Mouse (Mus musculus): ENCODE data around the gene Sdk1. TPM values are rescaled to one million over a fixed set of nuclear protein-coding genes. Genes with fewer than 3 reads are reported as not detected.

Sdk1 gene
- polyA plus RNA-seq, 1 experiment from 2014 or later: 1.7 TPM

DNA sequence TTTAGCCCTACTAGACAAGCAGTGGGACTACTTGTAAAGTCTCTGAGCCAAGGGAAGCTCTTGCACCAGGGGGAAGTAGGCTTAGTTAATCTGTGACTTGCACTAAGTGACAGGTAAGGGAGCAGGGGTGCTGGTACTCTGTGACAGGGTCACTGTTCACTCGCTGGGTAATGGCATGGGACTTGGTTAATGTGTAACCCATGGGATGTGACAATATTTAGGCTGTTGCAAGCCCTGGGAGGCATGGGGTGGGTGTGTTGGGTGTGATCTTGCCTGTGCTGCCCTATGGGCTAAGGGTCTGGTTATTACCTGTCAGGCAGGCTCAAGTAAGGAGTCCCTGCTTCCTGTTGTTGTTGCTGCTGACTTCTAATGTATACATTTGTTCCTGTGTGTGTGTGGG is 616.5 kb downstream of the Sdk1 start:
- WGBS: 67% methylated on average over 1 of the region's 1 CpGs
- Histone ChIP-seq H3K9ac (ENCODE audit: low read depth, low read length) (no peak overlapping the region), H3K4me2 (ENCODE audit: low read depth, low read length) (no peak overlapping the region), H3K36me3 (ENCODE audit: control insufficient read depth, insufficient read depth, low read length) (no peaks in the 10 kb centered on the region), H3K4me1 (ENCODE audit: control insufficient read depth, insufficient read depth, low read length) (peaks cover 23% of the 10 kb centered on the region), H3K4me3 (ENCODE audit: low read length) (no peak overlapping the region), H3K9me3 (ENCODE audit: control insufficient read depth, low read length) (no peaks in the 10 kb centered on the region), H3K27me3 (replicated peaks; ENCODE audit: control insufficient read depth, insufficient read depth, low read length) (no peaks in the 10 kb centered on the region), H3K27ac (ENCODE audit: low read length) (peak overlapping the region; percentile 73)
- peak; percentile 96 for ATAC-seq

DNA sequence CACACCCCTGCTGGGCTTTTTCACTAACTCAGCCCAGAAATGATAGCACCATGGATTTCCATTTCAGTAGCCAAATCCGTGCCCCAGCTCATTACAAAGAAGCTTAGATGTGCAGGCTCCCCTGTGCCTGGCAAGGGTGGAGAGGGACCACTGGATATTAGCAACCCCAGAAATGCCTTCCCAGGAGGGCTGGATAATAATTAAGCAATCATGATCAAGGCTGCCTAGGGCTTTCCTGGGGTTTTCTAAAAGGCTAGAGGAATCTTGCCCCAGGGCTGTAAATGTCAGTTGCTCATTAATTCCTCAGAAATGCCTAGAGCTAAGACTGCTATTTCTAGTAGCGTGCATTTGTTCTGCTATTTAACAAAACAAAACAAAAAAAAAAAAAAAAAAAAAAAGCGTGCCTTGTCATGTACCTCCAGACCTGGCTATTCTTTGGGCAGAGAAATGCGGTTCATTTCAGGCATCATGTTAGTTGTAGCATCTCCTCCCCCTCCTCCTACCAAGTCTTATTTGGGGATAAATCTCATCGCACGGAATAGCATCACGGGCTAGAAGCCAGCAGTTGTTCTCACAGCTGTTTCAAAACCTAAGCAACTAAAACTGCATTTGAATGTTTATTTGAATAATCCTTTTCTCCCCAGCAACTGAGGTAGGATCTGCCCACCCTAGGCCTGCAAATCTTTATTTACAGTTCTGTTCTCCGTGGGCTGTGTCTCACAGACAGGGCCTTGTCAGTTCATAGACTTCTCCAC is 617.3 kb downstream of the Sdk1 start:
- no peak overlapping the region for H3K9ac ChIP-seq (ENCODE audit: low read depth, low read length)
- no peaks in the 10 kb centered on the region for H3K9me3 ChIP-seq (ENCODE audit: control insufficient read depth, low read length)
- H3K27ac ChIP-seq (ENCODE audit: low read length): peak overlapping the region; percentile 73
- no peaks in the 10 kb centered on the region for H3K27me3 ChIP-seq (replicated peaks; ENCODE audit: control insufficient read depth, insufficient read depth, low read length)
- 19% methylated on average over 8 of the region's 8 CpGs for WGBS
- H3K4me3 ChIP-seq (ENCODE audit: low read length): no peak overlapping the region
- peaks cover 15% of the 10 kb centered on the region for H3K4me1 ChIP-seq (ENCODE audit: control insufficient read depth, insufficient read depth, low read length)
- peak; percentile 45 for ATAC-seq
- no peaks in the 10 kb centered on the region for H3K36me3 ChIP-seq (ENCODE audit: control insufficient read depth, insufficient read depth, low read length)
- H3K4me2 ChIP-seq (ENCODE audit: low read depth, low read length): no peak overlapping the region; the same call in 1 of the 2 replicates

DNA sequence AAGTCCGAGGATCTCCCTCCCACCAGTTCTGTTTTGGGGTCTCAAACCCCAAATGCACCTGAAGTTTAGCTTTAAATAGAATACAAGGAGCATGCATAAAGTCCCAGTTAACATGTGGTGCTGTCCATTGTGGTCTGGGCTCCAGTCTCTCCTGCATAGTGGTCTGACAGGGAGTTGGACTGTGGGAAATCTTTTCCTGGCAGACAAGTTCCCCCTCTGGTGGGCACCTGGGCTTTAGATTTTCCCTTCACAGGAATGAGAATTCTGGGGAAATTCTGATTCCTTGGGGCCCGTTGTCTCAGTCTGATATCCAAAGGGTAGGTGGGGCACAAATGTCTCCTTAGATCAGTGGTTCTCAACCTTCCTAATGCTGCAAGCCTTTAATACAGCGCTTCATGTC is 624.8 kb downstream of the Sdk1 start:
- no peak for ATAC-seq
- Histone ChIP-seq H3K36me3 (ENCODE audit: control insufficient read depth, insufficient read depth, low read length) (no peaks in the 10 kb centered on the region), H3K27me3 (replicated peaks; ENCODE audit: control insufficient read depth, insufficient read depth, low read length) (no peaks in the 10 kb centered on the region), H3K4me2 (ENCODE audit: low read depth, low read length) (no peak overlapping the region), H3K9me3 (ENCODE audit: control insufficient read depth, low read length) (no peaks in the 10 kb centered on the region), H3K27ac (ENCODE audit: low read length) (no peak overlapping the region), H3K4me1 (ENCODE audit: control insufficient read depth, insufficient read depth, low read length) (no peaks in the 10 kb centered on the region), H3K4me3 (ENCODE audit: low read length) (no peak overlapping the region), H3K9ac (ENCODE audit: low read depth, low read length) (no peak overlapping the region)
- WGBS: 71% methylated on average over 3 of the region's 3 CpGs

DNA sequence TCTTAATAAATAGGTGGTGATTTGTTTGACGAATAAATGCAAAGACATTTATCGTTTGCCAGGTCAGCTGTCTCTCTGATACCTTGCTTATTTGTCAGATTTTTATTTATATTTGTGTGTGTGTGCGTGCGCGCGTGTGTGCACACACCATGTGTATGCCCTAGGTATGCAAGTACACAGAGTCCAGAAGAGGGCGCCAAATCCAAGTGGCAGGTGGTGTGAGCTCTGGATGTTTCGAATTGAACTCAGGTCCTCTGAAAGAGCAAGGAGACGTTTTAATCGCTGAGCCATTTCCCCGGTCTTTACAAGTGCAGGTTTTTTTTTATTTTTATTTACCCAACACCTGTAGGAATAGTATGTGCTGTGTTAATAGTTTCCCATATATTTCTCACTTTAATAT is 632.5 kb downstream of the Sdk1 start:
- WGBS: 96% methylated on average over 11 of the region's 11 CpGs
- no peaks in the 10 kb centered on the region for H3K4me1 ChIP-seq (ENCODE audit: control insufficient read depth, insufficient read depth, low read length)
- H3K4me2 ChIP-seq (ENCODE audit: low read depth, low read length): no peak overlapping the region
- H3K27ac ChIP-seq (ENCODE audit: low read length): no peak overlapping the region
- H3K27me3 ChIP-seq (replicated peaks; ENCODE audit: control insufficient read depth, insufficient read depth, low read length): no peaks in the 10 kb centered on the region
- ATAC-seq: no peak
- H3K4me3 ChIP-seq (ENCODE audit: low read length): no peak overlapping the region
- H3K9ac ChIP-seq (ENCODE audit: low read depth, low read length): no peak overlapping the region
- H3K9me3 ChIP-seq (ENCODE audit: control insufficient read depth, low read length): 0 out of 2 replicates have a peak, but pooled peaks cover 5% of the 10 kb centered on the region
- H3K36me3 ChIP-seq (ENCODE audit: control insufficient read depth, insufficient read depth, low read length): no peaks in the 10 kb centered on the region

- Histone ChIP-seq H3K27ac (ENCODE audit: low read length) (no peak overlapping the region), H3K27me3 (replicated peaks; ENCODE audit: control insufficient read depth, insufficient read depth, low read length) (no peaks in the 10 kb centered on the region), H3K36me3 (ENCODE audit: control insufficient read depth, insufficient read depth, low read length) (no peaks in the 10 kb centered on the region), H3K9me3 (ENCODE audit: control insufficient read depth, low read length) (no peaks in the 10 kb centered on the region), H3K4me2 (ENCODE audit: low read depth, low read length) (no peak overlapping the region), H3K4me3 (ENCODE audit: low read length) (no peak overlapping the region), H3K4me1 (ENCODE audit: control insufficient read depth, insufficient read depth, low read length) (no peaks in the 10 kb centered on the region), H3K9ac (ENCODE audit: low read depth, low read length) (no peak overlapping the region)
- WGBS: 69% methylated on average over 5 of the region's 5 CpGs
- ATAC-seq: no peak
Observed at GRCm38 (mm10) chr5:141880661-141881060, 639.4 kb downstream of the Sdk1 start.

GRCm38 (mm10) chr5:141884111-141884647 is 642.9 kb downstream of the Sdk1 start:
- H3K36me3 ChIP-seq (ENCODE audit: control insufficient read depth, insufficient read depth, low read length): no peaks in the 10 kb centered on the region
- no peaks in the 10 kb centered on the region for H3K9me3 ChIP-seq (ENCODE audit: control insufficient read depth, low read length)
- no peaks in the 10 kb centered on the region for H3K27me3 ChIP-seq (replicated peaks; ENCODE audit: control insufficient read depth, insufficient read depth, low read length)
- peak; percentile 31; the same call in 1 of the 2 replicates for ATAC-seq
- no peak overlapping the region for H3K4me3 ChIP-seq (ENCODE audit: low read length)
- no peak overlapping the region for H3K27ac ChIP-seq (ENCODE audit: low read length)
- WGBS: 56% methylated on average over 3 of the region's 3 CpGs
- no peak overlapping the region for H3K4me2 ChIP-seq (ENCODE audit: low read depth, low read length)
- H3K4me1 ChIP-seq (ENCODE audit: control insufficient read depth, insufficient read depth, low read length): no peaks in the 10 kb centered on the region
- H3K9ac ChIP-seq (ENCODE audit: low read depth, low read length): no peak overlapping the region

GRCm38 (mm10) chr5:141886006-141886405 is 644.7 kb downstream of the Sdk1 start:
- ATAC-seq: no peak
- H3K27ac ChIP-seq (ENCODE audit: low read length): no peak overlapping the region
- no peak overlapping the region for H3K4me3 ChIP-seq (ENCODE audit: low read length)
- no peak overlapping the region for H3K9ac ChIP-seq (ENCODE audit: low read depth, low read length)
- H3K9me3 ChIP-seq (ENCODE audit: control insufficient read depth, low read length): no peaks in the 10 kb centered on the region
- no peaks in the 10 kb centered on the region for H3K27me3 ChIP-seq (replicated peaks; ENCODE audit: control insufficient read depth, insufficient read depth, low read length)
- H3K4me1 ChIP-seq (ENCODE audit: control insufficient read depth, insufficient read depth, low read length): no peaks in the 10 kb centered on the region
- 64% methylated on average over 10 of the region's 10 CpGs for WGBS
- no peaks in the 10 kb centered on the region for H3K36me3 ChIP-seq (ENCODE audit: control insufficient read depth, insufficient read depth, low read length)
- no peak overlapping the region for H3K4me2 ChIP-seq (ENCODE audit: low read depth, low read length)

DNA sequence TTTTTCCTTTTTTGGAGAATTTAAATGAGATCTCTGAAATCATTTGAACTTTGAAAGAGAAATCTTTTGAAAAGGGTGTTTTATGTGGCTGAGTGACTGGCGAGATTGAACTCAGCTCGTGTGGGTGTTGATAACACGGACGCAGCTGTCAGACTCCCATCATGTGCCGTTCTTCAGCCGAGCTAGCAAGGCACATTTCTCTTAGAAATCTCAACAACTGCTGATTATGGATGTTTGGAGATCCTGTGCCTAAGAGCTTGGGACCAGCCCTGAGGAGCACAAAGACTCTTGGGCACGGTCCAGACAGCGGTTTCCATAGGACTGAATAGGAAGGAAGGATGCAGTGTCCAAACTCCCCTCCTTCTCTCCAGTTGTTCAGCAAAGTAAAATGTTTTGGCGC is 648.5 kb downstream of the Sdk1 start:
- Histone ChIP-seq H3K4me1 (ENCODE audit: control insufficient read depth, insufficient read depth, low read length) (no peaks in the 10 kb centered on the region), H3K4me3 (ENCODE audit: low read length) (no peak overlapping the region), H3K27me3 (replicated peaks; ENCODE audit: control insufficient read depth, insufficient read depth, low read length) (no peaks in the 10 kb centered on the region), H3K9me3 (ENCODE audit: control insufficient read depth, low read length) (no peaks in the 10 kb centered on the region), H3K36me3 (ENCODE audit: control insufficient read depth, insufficient read depth, low read length) (no peaks in the 10 kb centered on the region), H3K9ac (ENCODE audit: low read depth, low read length) (no peak overlapping the region), H3K27ac (ENCODE audit: low read length) (no peak overlapping the region), H3K4me2 (ENCODE audit: low read depth, low read length) (no peak overlapping the region)
- WGBS: 63% methylated on average over 9 of the region's 9 CpGs
- no peak for ATAC-seq

DNA sequence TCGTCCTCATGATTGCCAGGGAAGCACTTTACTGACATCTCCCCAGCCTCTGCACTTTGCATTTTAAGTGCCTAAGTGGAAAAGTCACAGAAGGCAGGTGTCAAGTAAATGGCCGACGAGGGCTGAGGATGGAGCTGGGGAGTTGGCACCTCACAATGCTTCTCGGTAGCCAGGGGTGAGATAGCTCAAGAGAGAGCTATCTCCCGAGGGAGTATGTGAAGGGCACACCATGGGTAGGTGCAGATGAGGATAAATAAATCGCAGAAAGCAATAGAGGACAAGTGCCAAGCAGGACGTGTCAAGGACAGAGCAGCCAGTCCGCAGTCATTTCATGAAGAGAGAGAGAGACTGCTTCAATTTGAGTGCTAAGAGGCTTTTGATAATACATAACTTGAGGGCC is 655.1 kb downstream of the Sdk1 start:
- Histone ChIP-seq H3K36me3 (ENCODE audit: control insufficient read depth, insufficient read depth, low read length) (no peaks in the 10 kb centered on the region), H3K4me3 (ENCODE audit: low read length) (no peak overlapping the region), H3K4me2 (ENCODE audit: low read depth, low read length) (no peak overlapping the region), H3K27me3 (replicated peaks; ENCODE audit: control insufficient read depth, insufficient read depth, low read length) (no peaks in the 10 kb centered on the region), H3K4me1 (ENCODE audit: control insufficient read depth, insufficient read depth, low read length) (no peaks in the 10 kb centered on the region), H3K9me3 (ENCODE audit: control insufficient read depth, low read length) (no peaks in the 10 kb centered on the region), H3K27ac (ENCODE audit: low read length) (no peak overlapping the region), H3K9ac (ENCODE audit: low read depth, low read length) (no peak overlapping the region)
- ATAC-seq: no peak
- WGBS: 83% methylated on average over 8 of the region's 8 CpGs
